Mouse (Mus musculus) MEL (cell line): ENCODE results near the gene Cpne9. TPM values are rescaled to one million over a fixed set of nuclear protein-coding genes. Genes with fewer than 3 reads are reported as not detected.

Source experiments
- DNase-seq: peaks from one replicate; pipeline ENCODE4 v3.0.0; 2011; ENCODE audit warnings: low read depth, low spot score
- H3K27ac ChIP-seq: 2 replicates; pipeline ENCODE4 v1.5.1; 2012; ENCODE audit warnings: low read depth, mild to moderate bottlenecking, control low read depth, low read length, moderate library complexity; ENCODE audit not compliant: control insufficient read depth
- H3K27me3 ChIP-seq, 2 experiments: fragments of 150-350 bp in 1 of 2; sonication (generic) in 1 of 2; 2 replicates each; pipeline ENCODE4 v1.6.1; 2012; ENCODE audit warnings: low read length in 2 of 2, mild to moderate bottlenecking in 2 of 2, improper control_type of control experiment in 1 of 2, moderate library complexity in 1 of 2; ENCODE audit not compliant: insufficient read depth in 2 of 2, control insufficient read depth in 1 of 2
- H3K36me3 ChIP-seq, 2 experiments: 2 replicates each; pipeline ENCODE4 v1.6.1; 2012 to 2014; ENCODE audit warnings: low read length in 2 of 2, improper control_type of control experiment in 1 of 2, inconsistent platforms in 1 of 2, mild to moderate bottlenecking in 1 of 2; ENCODE audit not compliant: insufficient read depth in 2 of 2, control insufficient read depth in 1 of 2
- H3K4me1 ChIP-seq, 2 experiments: fragments of 150-350 bp in 1 of 2; sonication (generic) in 1 of 2; 2 replicates each; pipeline ENCODE4 v1.6.1; 2012; ENCODE audit warnings: low read length in 2 of 2, improper control_type of control experiment in 1 of 2, mild to moderate bottlenecking in 1 of 2; ENCODE audit not compliant: insufficient read depth in 2 of 2, control insufficient read depth in 1 of 2
- H3K4me3 ChIP-seq, 2 experiments: fragments of 150-350 bp in 1 of 2; sonication (generic) in 1 of 2; 2 replicates each; pipeline ENCODE4 v1.5.1; 2012; ENCODE audit warnings: low read depth in 2 of 2, low read length in 2 of 2, mild to moderate bottlenecking in 2 of 2, moderate library complexity in 2 of 2, control low read depth in 1 of 2, improper control_type of control experiment in 1 of 2; ENCODE audit not compliant: control insufficient read depth in 1 of 2, insufficient read depth in 1 of 2
- H3K79me2 ChIP-seq: 2 replicates; pipeline ENCODE4 v1.6.1; 2012; ENCODE audit warnings: mild to moderate bottlenecking, low read length, moderate library complexity; ENCODE audit not compliant: control insufficient read depth, poor library complexity, insufficient read depth
- H3K9ac ChIP-seq: 2 replicates; pipeline ENCODE4 v1.6.1; 2012; ENCODE audit warnings: low read depth, mild to moderate bottlenecking, control low read depth, low read length, moderate library complexity; ENCODE audit not compliant: control insufficient read depth, poor library complexity, severe bottlenecking
- H3K9me3 ChIP-seq: fragments of 150-350 bp; sonication (generic); replicated peaks from 2 replicates; pipeline ENCODE4 v1.6.1; 2012; ENCODE audit warnings: mild to moderate bottlenecking, low read length, improper control_type of control experiment, moderate library complexity; ENCODE audit not compliant: insufficient read depth
- BHLHE40 ChIP-seq: IDR thresholded peaks from 2 replicates; pipeline ENCODE4 v1.6.1; 2012; ENCODE audit warnings: low read depth, mild to moderate bottlenecking, inconsistent platforms, low read length, improper control_type of control experiment, borderline replicate concordance
- CHD2 ChIP-seq: IDR thresholded peaks from 2 replicates; pipeline ENCODE4 v1.6.1; 2011; ENCODE audit warnings: low read length, improper control_type of control experiment
- CTCF ChIP-seq, 3 experiments: IDR thresholded peaks in 2 of 3; conservative IDR thresholded peaks in 1 of 3; 2 replicates each; pipeline ENCODE4 v1.5.1; 2011 to 2012; ENCODE audit warnings: low read length in 3 of 3, low read depth in 2 of 3, mild to moderate bottlenecking in 2 of 3, improper control_type of control experiment in 1 of 3, inconsistent platforms in 1 of 3, mixed read lengths in 1 of 3, moderate library complexity in 1 of 3; ENCODE audit not compliant: control insufficient read depth in 1 of 3, insufficient read depth in 1 of 3, poor library complexity in 1 of 3, severe bottlenecking in 1 of 3
- ELF1 ChIP-seq: IDR thresholded peaks from 2 replicates; pipeline ENCODE4 v1.6.1; 2014; ENCODE audit warnings: low read depth, mild to moderate bottlenecking, inconsistent platforms, low read length, improper control_type of control experiment, moderate library complexity
- EP300 ChIP-seq, 2 experiments: IDR thresholded peaks; 2 replicates each; pipeline ENCODE4 v1.6.1; 2011; ENCODE audit warnings: improper control_type of control experiment in 2 of 2, low read length in 2 of 2, low read depth in 1 of 2, mild to moderate bottlenecking in 1 of 2
- ETS1 ChIP-seq: IDR thresholded peaks from 2 replicates; pipeline ENCODE4 v1.6.1; 2012; ENCODE audit warnings: low read depth, mild to moderate bottlenecking, inconsistent platforms, low read length, improper control_type of control experiment, moderate library complexity
- GABPA ChIP-seq: IDR thresholded peaks from 2 replicates; pipeline ENCODE4 v1.6.1; 2012; ENCODE audit warnings: low read depth, mild to moderate bottlenecking, inconsistent platforms, low read length, improper control_type of control experiment, moderate library complexity
- JUND ChIP-seq: IDR thresholded peaks from 2 replicates; pipeline ENCODE4 v1.6.1; 2011; ENCODE audit warnings: low read depth, mild to moderate bottlenecking, improper control_type of control experiment, low read length
- MAZ ChIP-seq: IDR thresholded peaks from 2 replicates; pipeline ENCODE4 v1.6.1; 2012; ENCODE audit warnings: low read depth, mild to moderate bottlenecking, inconsistent platforms, low read length, improper control_type of control experiment
- MEF2A ChIP-seq: IDR thresholded peaks from 2 replicates; pipeline ENCODE4 v1.6.1; 2014; ENCODE audit warnings: low read depth, mild to moderate bottlenecking, inconsistent platforms, low read length, improper control_type of control experiment; ENCODE audit not compliant: poor library complexity, insufficient replicate concordance, severe bottlenecking; ENCODE audit errors: extremely low read depth
- MXI1 ChIP-seq: IDR thresholded peaks from 2 replicates; pipeline ENCODE4 v1.6.1; 2011; ENCODE audit warnings: mild to moderate bottlenecking, low read depth, low read length, improper control_type of control experiment
- MYC ChIP-seq: IDR thresholded peaks from 2 replicates; pipeline ENCODE4 v1.6.1; 2011; ENCODE audit warnings: low read depth, mild to moderate bottlenecking, low read length, improper control_type of control experiment, moderate library complexity
- NELFE ChIP-seq: IDR thresholded peaks from 2 replicates; pipeline ENCODE4 v1.6.1; 2011; ENCODE audit warnings: low read depth, low read length, improper control_type of control experiment
- NRF1 ChIP-seq: IDR thresholded peaks from 2 replicates; pipeline ENCODE4 v1.6.1; 2014; ENCODE audit warnings: low read depth, mild to moderate bottlenecking, inconsistent platforms, low read length, improper control_type of control experiment, moderate library complexity; ENCODE audit not compliant: poor library complexity, insufficient read depth, severe bottlenecking
- POLR2A ChIP-seq, 2 experiments: IDR thresholded peaks; 2 replicates each; pipeline ENCODE4 v1.6.1; 2011 to 2012; ENCODE audit warnings: low read length in 2 of 2, mild to moderate bottlenecking in 2 of 2, control low read depth in 1 of 2, improper control_type of control experiment in 1 of 2, low read depth in 1 of 2, moderate library complexity in 1 of 2; ENCODE audit not compliant: control insufficient read depth in 1 of 2, insufficient read depth in 1 of 2, poor library complexity in 1 of 2
- POLR2AphosphoS2 ChIP-seq: IDR thresholded peaks from 2 replicates; pipeline ENCODE4 v1.6.1; 2011; ENCODE audit warnings: low read length, improper control_type of control experiment
- POLR2AphosphoS5 ChIP-seq: IDR thresholded peaks from 2 replicates; pipeline ENCODE4 v1.6.1; 2012; ENCODE audit warnings: low read depth, borderline replicate concordance, mild to moderate bottlenecking, inconsistent platforms, low read length, moderate library complexity, mixed read lengths
- RCOR1 ChIP-seq: IDR thresholded peaks from 2 replicates; pipeline ENCODE4 v1.6.1; 2012; ENCODE audit warnings: low read depth, mild to moderate bottlenecking, inconsistent platforms, low read length, improper control_type of control experiment
- SMC3 ChIP-seq: IDR thresholded peaks from 2 replicates; pipeline ENCODE4 v1.6.1; 2011; ENCODE audit warnings: low read depth, low read length, improper control_type of control experiment
- TAL1 ChIP-seq: IDR thresholded peaks from 2 replicates; pipeline ENCODE4 v1.6.1; 2012; ENCODE audit warnings: mild to moderate bottlenecking, inconsistent platforms, low read length, moderate library complexity, mixed read lengths
- TBP ChIP-seq: IDR thresholded peaks from 2 replicates; pipeline ENCODE4 v1.8.0; 2011; ENCODE audit warnings: low read depth, low read length, improper control_type of control experiment
- UBTF ChIP-seq: IDR thresholded peaks from 2 replicates; pipeline ENCODE4 v1.6.1; 2012; ENCODE audit warnings: low read depth, mild to moderate bottlenecking, inconsistent platforms, low read length, improper control_type of control experiment, moderate library complexity, borderline replicate concordance; ENCODE audit not compliant: insufficient read depth
- USF1 ChIP-seq: IDR thresholded peaks from 2 replicates; pipeline ENCODE4 v1.6.1; 2014; ENCODE audit warnings: low read depth, mild to moderate bottlenecking, inconsistent platforms, low read length, improper control_type of control experiment, moderate library complexity
- USF2 ChIP-seq, 2 experiments: IDR thresholded peaks; 2 replicates each; pipeline ENCODE4 v1.6.1; 2011 to 2012; ENCODE audit warnings: improper control_type of control experiment in 2 of 2, low read length in 2 of 2, borderline replicate concordance in 1 of 2, inconsistent platforms in 1 of 2, low read depth in 1 of 2, mild to moderate bottlenecking in 1 of 2; ENCODE audit not compliant: insufficient read depth in 1 of 2
- ZC3H11A ChIP-seq: IDR thresholded peaks from 2 replicates; pipeline ENCODE4 v1.6.1; 2012; ENCODE audit warnings: low read depth, mild to moderate bottlenecking, inconsistent platforms, low read length, improper control_type of control experiment
- ZKSCAN1 ChIP-seq: IDR thresholded peaks from 2 replicates; pipeline ENCODE4 v1.6.1; 2012; ENCODE audit warnings: low read depth, mild to moderate bottlenecking, inconsistent platforms, low read length, improper control_type of control experiment, moderate library complexity
- ZMIZ1 ChIP-seq: IDR thresholded peaks from 2 replicates; pipeline ENCODE4 v1.6.1; 2012; ENCODE audit warnings: low read depth, mild to moderate bottlenecking, inconsistent platforms, low read length, improper control_type of control experiment, moderate library complexity
- ZNF384 ChIP-seq: IDR thresholded peaks from 2 replicates; pipeline ENCODE4 v1.6.1; 2012; ENCODE audit warnings: low read depth, mild to moderate bottlenecking, inconsistent platforms, low read length, improper control_type of control experiment
- polyA plus RNA-seq, 2 experiments: library from polyadenylated mRNA; stranded (reverse) in 1 of 2; unstranded in 1 of 2; fragments of >175 nt in 1 of 2; fragments of >200 nt in 1 of 2; gene quantifications; 2 replicates each; pipeline versions ENCODE4 v1.2.1 to v1.2.4; 2012; ENCODE audit warnings: low replicate concordance in 2 of 2, low read depth in 1 of 2; ENCODE audit not compliant: insufficient read length in 2 of 2, insufficient read depth in 1 of 2, missing spikeins in 1 of 2
- total RNA-seq: library from RNA; depleted of rRNA; stranded (reverse); fragments of 300-350 nt; gene quantifications from 2 replicates; pipeline ENCODE4 v1.2.3, GENCODE M21; 2012

Cpne9 gene
- total and polyA plus RNA-seq, 3 experiments = 1.3 to 1.6 TPM; not detected in 1

DNA sequence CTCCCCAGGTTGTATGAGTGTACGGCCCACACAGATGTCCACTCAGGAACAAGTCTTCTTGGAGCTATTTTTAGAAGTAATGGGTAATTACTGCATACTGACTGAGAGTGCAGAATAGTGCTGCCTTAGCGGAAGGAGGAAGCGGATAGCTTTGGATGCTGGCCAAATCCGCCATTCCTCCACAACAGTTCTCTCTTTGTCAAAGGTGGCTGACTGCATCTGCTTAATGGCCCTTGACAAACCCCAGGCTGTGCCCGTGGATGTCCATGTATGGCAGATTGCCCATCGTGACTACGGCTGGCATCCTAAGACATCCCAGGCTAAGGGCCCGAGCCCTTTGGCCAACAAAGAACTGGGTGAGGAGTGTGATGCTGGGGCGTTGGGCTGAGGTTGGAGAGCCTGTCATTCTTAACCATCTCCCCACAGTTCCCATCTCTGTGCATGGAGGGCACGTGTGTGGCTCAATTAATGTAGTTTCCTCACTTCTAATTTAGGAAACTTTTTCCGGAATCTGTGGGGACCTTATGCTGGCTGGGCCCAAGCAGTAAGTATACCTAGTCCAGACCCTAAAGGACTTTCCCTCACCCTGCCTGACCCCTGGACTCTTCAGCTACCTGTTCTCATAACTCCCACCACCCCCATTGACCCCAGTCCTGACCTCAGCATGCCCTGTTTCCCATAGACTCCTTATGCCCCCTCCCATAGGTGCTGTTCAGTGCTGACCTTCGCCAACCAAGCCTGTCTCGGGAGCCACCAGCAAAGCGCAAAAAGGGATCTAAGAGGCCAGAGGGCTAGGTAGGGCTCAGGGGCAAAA, 51.2 kb downstream of the Cpne9 start:
- H3K4me1 ChIP-seq = peaks cover 9 to 16% of the 10 kb centered on the region in 2 experiments
- H3K9me3 ChIP-seq = no peaks in the 10 kb centered on the region
- no peak overlapping the region for H3K27ac ChIP-seq
- peaks cover 0 to 24% of the 10 kb centered on the region in 2 experiments; a peak in 2 of 4 replicates for H3K36me3 ChIP-seq
- no peak for TF ChIP-seq ZKSCAN1
- no peaks in the 10 kb centered on the region for H3K79me2 ChIP-seq
- H3K4me3 ChIP-seq = no peak overlapping the region
- DNase-seq = no peak
- no peaks in the 10 kb centered on the region for H3K27me3 ChIP-seq
- no peak overlapping the region for H3K9ac ChIP-seq

DNA sequence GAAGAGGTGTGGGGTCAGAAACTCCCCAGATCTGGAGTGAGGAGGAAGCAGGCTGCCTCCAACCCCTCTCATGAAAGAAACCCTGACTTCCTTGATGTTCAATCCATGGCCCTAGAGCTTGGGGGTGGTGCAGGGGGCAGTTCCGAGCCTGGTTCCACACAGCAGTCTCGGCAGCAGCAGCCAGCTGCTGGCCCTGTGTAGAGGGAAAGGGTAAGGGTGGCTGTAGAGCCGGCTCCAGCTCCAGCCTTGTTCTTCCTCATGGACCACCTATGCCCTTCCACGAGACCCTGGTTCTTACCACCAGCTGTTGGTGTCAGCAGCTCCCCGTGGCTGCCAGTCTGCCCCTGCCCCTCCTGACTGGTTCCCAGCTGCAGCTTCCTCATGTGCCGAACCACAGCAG, 52.1 kb downstream of the Cpne9 start:
- Histone ChIP-seq H3K27ac (no peak overlapping the region), H3K4me3 (no peak overlapping the region), H3K4me1 (peaks cover 8 to 10% of the 10 kb centered on the region in 2 experiments)

DNA sequence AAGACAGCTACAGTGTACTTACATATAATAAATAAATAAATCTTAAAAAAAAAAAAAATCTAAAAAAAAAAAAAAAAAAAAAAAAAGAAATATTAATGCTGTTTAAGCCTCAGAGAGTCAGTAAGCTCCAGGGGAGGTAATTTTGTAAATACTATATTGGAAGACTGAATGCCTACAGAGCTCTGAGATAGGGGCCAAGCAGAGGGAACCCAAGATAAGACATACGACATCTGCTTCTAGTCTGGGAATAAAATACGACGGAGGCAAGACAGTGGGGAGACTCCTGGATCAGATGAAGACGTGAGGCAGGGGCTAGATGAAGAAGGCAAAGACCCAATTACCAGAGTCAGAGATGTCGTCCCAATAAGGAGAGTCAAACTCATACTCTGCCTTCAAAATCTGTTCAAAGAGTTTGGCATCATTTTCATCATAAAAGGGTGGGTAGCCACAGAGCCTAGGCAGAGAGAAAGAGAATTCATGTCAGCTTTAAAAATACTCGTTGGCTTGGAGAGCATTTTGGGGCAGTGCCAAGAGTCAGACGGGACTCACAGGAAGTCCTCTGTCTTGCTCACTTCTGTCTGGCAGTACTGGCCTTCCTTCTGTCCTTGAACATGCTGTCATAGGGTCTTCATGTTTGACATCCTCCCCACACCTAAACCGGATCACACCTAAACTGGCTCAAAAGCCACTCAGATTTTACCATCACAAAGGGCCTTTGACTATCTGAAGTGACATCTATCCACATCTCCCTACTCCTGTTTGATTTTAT, 54.9 kb downstream of the Cpne9 start:
- Histone ChIP-seq H3K9ac (no peak overlapping the region), H3K4me1 (no peaks in the 10 kb centered on the region), H3K36me3 (no peaks in the 10 kb centered on the region), H3K27me3 (no peaks in the 10 kb centered on the region), H3K9me3 (no peaks in the 10 kb centered on the region), H3K4me3 (no peak overlapping the region), H3K79me2 (no peaks in the 10 kb centered on the region), H3K27ac (no peak overlapping the region)
- peak; percentile 52 for DNase-seq
- TF ChIP-seq MEF2A (no peak), ZKSCAN1 (no peak), ZC3H11A (no peak), POLR2AphosphoS2 (no peak), CTCF (IDR thresholded peaks at IDR 0.05 in 2 of 3, conservative IDR thresholded peaks at IDR 0.05 in 1 of 3; ENCODE audit: control insufficient read depth in 1 of 3, insufficient read depth in 1 of 3, low read depth in 2 of 3, low read length in 3 of 3, poor library complexity in 1 of 3, severe bottlenecking in 1 of 3) (no peak), CHD2 (no peak), NELFE (no peak), JUND (no peak), USF1 (no peak), ETS1 (no peak), ELF1 (no peak), TAL1 (no peak), ZMIZ1 (no peak)
- TF ChIP-seq, all 39 proteins: peak for 0

More for the DNA sequence above, 52.1 kb downstream of the Cpne9 start:
- H3K27me3 ChIP-seq = no peaks in the 10 kb centered on the region
- H3K36me3 ChIP-seq = peaks cover 0 to 16% of the 10 kb centered on the region in 2 experiments; a peak in 2 of 4 replicates
- H3K79me2 ChIP-seq = no peaks in the 10 kb centered on the region
- DNase-seq = no peak
- no peak overlapping the region for H3K9ac ChIP-seq
- TF ChIP-seq NELFE (no peak), MAZ (no peak), NRF1 (no peak), USF2 (IDR thresholded peaks at IDR 0.05; ENCODE audit: borderline replicate concordance in 1 of 2, insufficient read depth in 1 of 2, low read depth in 1 of 2, low read length in 2 of 2) (no peak), ETS1 (no peak), ZNF384 (no peak), POLR2A (IDR thresholded peaks at IDR 0.05; ENCODE audit: control insufficient read depth in 1 of 2, insufficient read depth in 1 of 2, low read depth in 1 of 2, low read length in 2 of 2, poor library complexity in 1 of 2) (no peak), TAL1 (no peak), MEF2A (no peak), MYC (no peak), UBTF (no peak), EP300 (IDR thresholded peaks at IDR 0.05; ENCODE audit: low read depth in 1 of 2, low read length in 2 of 2) (no peak), RCOR1 (no peak), GABPA (no peak), TBP (no peak), MXI1 (no peak), SMC3 (no peak), POLR2AphosphoS5 (no peak), BHLHE40 (no peak), ZKSCAN1 (no peak)
- H3K9me3 ChIP-seq = no peaks in the 10 kb centered on the region
